Mouse (Mus musculus): Measurements from ENCODE around the gene Nt5c2.

DNA sequence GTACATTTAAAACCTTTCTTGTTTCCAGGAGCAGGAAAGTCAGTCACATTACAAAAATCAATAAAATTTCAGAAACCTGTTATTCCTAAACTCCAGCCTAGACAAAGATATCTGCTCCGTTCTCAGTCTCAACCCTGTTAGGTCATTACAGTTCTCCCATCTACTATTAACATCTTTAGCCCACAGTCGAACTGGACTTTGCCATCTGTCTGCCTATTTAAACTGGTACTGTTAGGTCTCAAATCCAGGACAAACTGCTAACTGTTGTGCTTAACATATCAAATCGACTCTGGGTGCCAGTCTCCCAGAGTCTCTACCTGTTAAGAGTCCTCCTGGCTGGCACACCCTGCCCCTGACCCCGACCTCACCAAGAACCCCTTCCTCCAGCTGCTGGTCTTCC lies 109.0 kb downstream of the Nt5c2 start:
- no peak for TF ChIP-seq GATA1 (IDR thresholded peaks at IDR 0.05; ENCODE audit: borderline replicate concordance, low read length)
- TF ChIP-seq FLI1 (IDR thresholded peaks at IDR 0.05; ENCODE audit: low read length): no peak
